Mouse (Mus musculus): Measurements from ENCODE around the gene Erc1.

GRCm38 (mm10) chr6:119815426-119815825 is 32.5 kb downstream of the Erc1 start:
- TF ChIP-seq POLR2A (IDR thresholded peaks at IDR 0.05; ENCODE audit: borderline replicate concordance, extremely low read depth, low read depth, low read length) (no peak), CTCF (IDR thresholded peaks at IDR 0.05; ENCODE audit: insufficient read depth, low read length) (no peak)

Data from lung, adult 2 months (tissue).